Mouse (Mus musculus): ENCODE data around the gene Cldn20. TPM values are rescaled to one million over a fixed set of nuclear protein-coding genes. Genes with fewer than 3 reads are reported as not detected.
A peak's percentile ranks its signal among the peaks of the same experiment; 100 is the strongest.

Gene Cldn20
- total and polyA plus RNA-seq, 2 experiments from 2014 or later, result 0.37 to 0.46 TPM

DNA sequence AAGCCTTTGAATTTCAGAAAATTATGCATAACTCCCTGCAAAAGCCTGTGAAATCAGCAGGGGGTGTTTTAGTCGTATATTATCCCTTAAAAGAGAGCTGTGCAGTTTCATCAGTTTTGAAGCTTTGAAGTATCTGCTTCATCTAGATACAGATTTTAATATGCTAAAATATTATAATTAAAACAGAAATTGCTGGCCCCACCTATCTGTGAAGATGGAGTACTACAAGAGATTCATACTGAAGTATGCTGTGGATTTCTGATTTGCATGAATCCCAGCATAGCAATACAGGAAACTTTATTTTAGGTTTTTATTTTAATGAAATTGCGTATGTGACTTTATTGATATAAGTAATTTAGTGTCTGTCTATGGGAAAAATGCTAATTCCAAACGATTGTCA lies 28.2 kb downstream of the Cldn20 start:
- DNase-seq (ENCODE audit: low spot score) (peak; percentile 47), ATAC-seq (no peak)
- H3K9ac ChIP-seq (replicated peaks; ENCODE audit: low read length), result no peak overlapping the region
- H3K4me2 ChIP-seq (ENCODE audit: low read depth, low read length), result no peak overlapping the region
- H3K27me3 ChIP-seq (ENCODE audit: insufficient read depth, low read length), result no peaks in the 10 kb centered on the region
- peak; percentile 57 for TF ChIP-seq CTCF (IDR thresholded peaks at IDR 0.05; ENCODE audit: low read depth)
- H3K36me3 ChIP-seq (ENCODE audit: insufficient read depth, low read length), result no peaks in the 10 kb centered on the region
- H3K4me1 ChIP-seq (ENCODE audit: insufficient read depth, low read length), result no peaks in the 10 kb centered on the region
- H3K4me3 ChIP-seq (ENCODE audit: low read length), result no peak overlapping the region
- 62% methylated on average over 3 of the region's 3 CpGs for WGBS
- no peaks in the 10 kb centered on the region for H3K9me3 ChIP-seq (ENCODE audit: low read length)
- H3K27ac ChIP-seq, result no peak overlapping the region

DNA sequence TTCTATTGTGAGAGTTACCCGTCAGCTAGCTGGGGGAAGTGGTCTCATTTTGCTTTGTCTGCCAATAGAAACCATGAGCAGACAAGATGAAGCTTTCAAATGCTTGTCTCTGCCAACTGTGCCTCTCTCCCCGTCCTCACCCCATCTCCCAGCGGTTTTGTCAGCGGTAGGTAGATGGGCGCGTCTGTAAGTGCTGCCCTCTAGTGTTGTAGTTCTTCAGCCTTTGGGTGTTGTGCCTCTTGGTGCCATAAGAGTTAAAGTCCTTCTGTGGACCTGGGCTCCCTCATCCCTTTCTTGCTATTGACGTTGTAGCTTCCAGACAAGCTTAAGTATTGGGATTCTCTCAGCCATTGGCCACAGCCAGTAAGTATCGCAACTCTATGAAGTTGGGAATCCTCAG lies 30.1 kb downstream of the Cldn20 start:
- no peak for DNase-seq (ENCODE audit: low spot score)
- H3K4me2 ChIP-seq (ENCODE audit: low read depth, low read length), result no peak overlapping the region
- no peak overlapping the region for H3K9ac ChIP-seq (replicated peaks; ENCODE audit: low read length)
- H3K9me3 ChIP-seq (ENCODE audit: low read length), result no peaks in the 10 kb centered on the region
- TF ChIP-seq CTCF (IDR thresholded peaks at IDR 0.05; ENCODE audit: low read depth), result no peak; the same call in 1 of the 2 replicates
- no peak overlapping the region for H3K4me3 ChIP-seq (ENCODE audit: low read length)
- H3K4me1 ChIP-seq (ENCODE audit: insufficient read depth, low read length), result no peaks in the 10 kb centered on the region
- H3K27ac ChIP-seq, result no peak overlapping the region
- no peak for ATAC-seq
- no peaks in the 10 kb centered on the region for H3K36me3 ChIP-seq (ENCODE audit: insufficient read depth, low read length)
- no peaks in the 10 kb centered on the region for H3K27me3 ChIP-seq (ENCODE audit: insufficient read depth, low read length)
- WGBS, result 68% methylated on average over 8 of the region's 8 CpGs

DNA sequence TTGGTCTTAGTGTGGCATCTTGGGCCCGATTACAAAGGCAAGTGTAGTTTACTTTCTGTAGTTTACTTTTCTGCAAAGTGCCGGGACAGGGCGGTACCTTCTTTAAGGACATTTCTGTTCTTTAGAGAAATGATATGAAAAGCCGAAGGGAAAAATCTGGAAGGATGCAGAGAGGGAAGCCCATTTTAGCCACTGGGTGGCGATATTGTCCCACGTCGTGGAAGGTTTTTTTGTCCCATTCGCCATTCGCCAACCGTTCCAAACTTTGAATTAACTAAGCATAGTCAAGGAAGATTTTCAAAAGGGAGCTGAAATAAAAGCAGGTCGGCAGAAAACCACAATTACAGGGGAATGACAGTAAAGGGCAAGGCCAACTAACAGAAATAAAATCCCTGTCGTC lies 38.5 kb downstream of the Cldn20 start:
- Histone ChIP-seq H3K4me1 (ENCODE audit: insufficient read depth, low read length) (no peaks in the 10 kb centered on the region), H3K4me3 (ENCODE audit: low read length) (no peak overlapping the region), H3K4me2 (ENCODE audit: low read depth, low read length) (peak overlapping the region; percentile 33), H3K27ac (no peak overlapping the region), H3K9ac (replicated peaks; ENCODE audit: low read length) (no peak overlapping the region), H3K27me3 (ENCODE audit: insufficient read depth, low read length) (no peaks in the 10 kb centered on the region), H3K36me3 (ENCODE audit: insufficient read depth, low read length) (no peaks in the 10 kb centered on the region), H3K9me3 (ENCODE audit: low read length) (no peaks in the 10 kb centered on the region)
- 4% methylated on average over 12 of the region's 12 CpGs for WGBS
- TF ChIP-seq CTCF (IDR thresholded peaks at IDR 0.05; ENCODE audit: low read depth), result peak; percentile 90
- ATAC-seq (no peak), DNase-seq (ENCODE audit: low spot score) (peak; percentile 91)

Other genes with a start within 250 kb of the Cldn20 start
- gene Tiam2, start 206.0 kb upstream of the Cldn20 start, total RNA-seq (2014; rRNA removed), result 8.8 and 9.3 TPM in 2 replicates
- gene Tiam2, start 206.0 kb upstream of the Cldn20 start, polyA plus RNA-seq (2015; fragmentation: Nextera tagmentation; extraction: Ambion mirVana), result 2.8 and 3.1 TPM in 2 replicates
- 10.9 and 18.5 TPM in 2 replicates for gene Tfb1m, start 25.2 kb downstream of the Cldn20 start, total RNA-seq (2014; rRNA removed)
- 7.9 and 9.2 TPM in 2 replicates for gene Tfb1m, start 25.2 kb downstream of the Cldn20 start, polyA plus RNA-seq (2015; fragmentation: Nextera tagmentation; extraction: Ambion mirVana)
- not detected in 2 replicates for gene Nox3, start 163.7 kb downstream of the Cldn20 start, total RNA-seq (2014; rRNA removed)
- not detected in 2 replicates for gene Nox3, start 163.7 kb downstream of the Cldn20 start, polyA plus RNA-seq (2015; fragmentation: Nextera tagmentation; extraction: Ambion mirVana)

All from hindbrain, postnatal 0 days (tissue).